Mouse (Mus musculus) lung, embryonic 16.5 days (tissue): ENCODE results near the gene Lasp1. TPM values are rescaled to one million over a fixed set of nuclear protein-coding genes. Genes with fewer than 3 reads are reported as not detected.
"Not testable (repeated sequence)": the region's sequence is repeated elsewhere in the genome, so short reads cannot be mapped to it uniquely, and the experiment has no call there.

Source experiments
- ATAC-seq: fragments of 200-750 bp; cut with Nextera tagmentation; 2 replicates; pipeline ENCODE4 v1.8.0; 2017; ENCODE audit warnings: low read depth, mild to moderate bottlenecking, moderate library complexity
- H3K27ac ChIP-seq: fragments of 300-500 bp; sonication (generic); 2 replicates; pipeline ENCODE4 v1.5.1; 2014; ENCODE audit warnings: mild to moderate bottlenecking, control low read depth, low read length
- H3K27me3 ChIP-seq: fragments of 300-500 bp; sonication (generic); 2 replicates; pipeline ENCODE4 v1.6.1; 2014; ENCODE audit warnings: low read depth, low read length, mixed read lengths; ENCODE audit not compliant: control insufficient read depth, insufficient read depth
- H3K36me3 ChIP-seq: fragments of 300-500 bp; sonication (generic); 2 replicates; pipeline ENCODE4 v1.6.1; 2014; ENCODE audit warnings: low read length; ENCODE audit not compliant: control insufficient read depth, insufficient read depth
- H3K4me1 ChIP-seq: fragments of 300-500 bp; sonication (generic); replicated peaks from 2 replicates; pipeline ENCODE4 v1.6.1; 2014; ENCODE audit warnings: low read length, mixed read lengths; ENCODE audit not compliant: control insufficient read depth, insufficient read depth
- H3K4me2 ChIP-seq: fragments of 300-500 bp; sonication (generic); 2 replicates; pipeline ENCODE4 v1.6.1; 2014; ENCODE audit warnings: low read depth, low read length, control low read depth
- H3K4me3 ChIP-seq: fragments of 300-500 bp; sonication (generic); 2 replicates; pipeline ENCODE4 v1.5.1; 2014; ENCODE audit warnings: mild to moderate bottlenecking, low read length, control low read depth
- H3K9ac ChIP-seq: fragments of 300-500 bp; sonication (generic); 2 replicates; pipeline ENCODE4 v1.6.1; 2014; ENCODE audit warnings: low read length, control low read depth
- H3K9me3 ChIP-seq: fragments of 300-500 bp; sonication (generic); 2 replicates; pipeline ENCODE4 v1.6.1; 2016; ENCODE audit warnings: low read length; ENCODE audit not compliant: control insufficient read depth
- WGBS: fragments of 180-500 bp; shearing (Covaris S2); extraction: QIAGEN DNeasy Blood & Tissue Kit; methylation state at CpG from one replicate; pipeline ENCODE4 v1.1.7; 2014; 5-methylcytosine and 5-hydroxymethylcytosine counted together
- polyA plus RNA-seq: library from polyadenylated mRNA; unstranded; fragments of >200 nt; fragmentation: Nextera tagmentation; extraction: Ambion mirVana; gene quantifications from 2 replicates; pipeline ENCODE4 v1.2.1, GENCODE M21; 2015

Lasp1 gene
- polyA plus RNA-seq, 1 experiment from 2014 or later: 167 TPM

- no peak for ATAC-seq
- Histone ChIP-seq H3K36me3 (peaks cover 25% of the 10 kb centered on the region), H3K4me3 (no peak overlapping the region), H3K9ac (no peak overlapping the region), H3K4me1 (no peaks in the 10 kb centered on the region; the same call in 1 of the 2 replicates), H3K27me3 (no peaks in the 10 kb centered on the region), H3K9me3 (no peaks in the 10 kb centered on the region), H3K27ac (no peak overlapping the region), H3K4me2 (no peak overlapping the region)
- 82% methylated on average over 6 of the region's 6 CpGs for whole genome bisulfite sequencing
Observed at GRCm38 (mm10) chr11:97827654-97828053, 28.9 kb downstream of the Lasp1 start.

DNA sequence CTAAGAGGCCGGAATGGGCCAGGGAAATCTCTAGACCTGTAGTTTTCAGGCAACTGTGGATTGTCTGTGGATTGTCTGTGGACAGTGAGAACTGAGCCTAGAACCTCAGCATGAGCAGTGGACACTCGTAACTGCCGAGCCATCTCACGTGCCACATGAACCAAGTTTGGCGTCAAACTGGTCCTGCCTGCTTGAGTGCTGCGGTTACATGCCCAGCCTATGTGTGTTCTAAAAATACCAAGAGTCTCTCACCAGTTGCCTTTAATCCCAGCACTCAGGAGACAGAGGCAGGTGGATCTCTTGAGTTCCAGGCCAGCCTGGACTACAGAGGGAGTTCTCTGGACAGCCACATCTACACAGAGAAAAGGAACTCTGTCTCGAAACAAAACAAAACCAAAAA, 30.6 kb downstream of the Lasp1 start:
- H3K27me3 ChIP-seq: no peaks in the 10 kb centered on the region
- 81% methylated on average over 7 of the region's 7 CpGs for WGBS

GRCm38 (mm10) chr11:97829913-97830476, 31.2 kb downstream of the Lasp1 start:
- peaks cover 32% of the 10 kb centered on the region for H3K36me3 ChIP-seq
- H3K9me3 ChIP-seq: no peaks in the 10 kb centered on the region
- no peak overlapping the region for H3K9ac ChIP-seq
- no peak for ATAC-seq
- no peaks in the 10 kb centered on the region; the same call in 1 of the 2 replicates for H3K4me1 ChIP-seq
- no peak overlapping the region for H3K27ac ChIP-seq
- no peak overlapping the region for H3K4me3 ChIP-seq
- H3K4me2 ChIP-seq: no peak overlapping the region
- 67% methylated on average over 12 of the region's 12 CpGs for WGBS
- no peaks in the 10 kb centered on the region for H3K27me3 ChIP-seq

More for the DNA sequence above, 30.6 kb downstream of the Lasp1 start:
- Histone ChIP-seq H3K9ac (no peak overlapping the region), H3K4me3 (no peak overlapping the region), H3K9me3 (no peaks in the 10 kb centered on the region), H3K36me3 (peaks cover 27% of the 10 kb centered on the region), H3K27ac (no peak overlapping the region), H3K4me2 (no peak overlapping the region), H3K4me1 (no peaks in the 10 kb centered on the region; the same call in 1 of the 2 replicates)
- no peak for ATAC-seq

- Histone ChIP-seq H3K27ac (no peak overlapping the region), H3K36me3 (peaks cover 33% of the 10 kb centered on the region), H3K9me3 (no peaks in the 10 kb centered on the region), H3K4me3 (no peak overlapping the region), H3K4me2 (no peak overlapping the region), H3K4me1 (no peaks in the 10 kb centered on the region; the same call in 1 of the 2 replicates), H3K9ac (no peak overlapping the region), H3K27me3 (no peaks in the 10 kb centered on the region)
- WGBS: 61% methylated on average over 6 of the region's 6 CpGs
- ATAC-seq: no peak
Observed at GRCm38 (mm10) chr11:97830501-97830900, 31.7 kb downstream of the Lasp1 start.

- peaks cover 35% of the 10 kb centered on the region for H3K36me3 ChIP-seq
- H3K27me3 ChIP-seq: no peaks in the 10 kb centered on the region
- H3K4me1 ChIP-seq: no peaks in the 10 kb centered on the region; the same call in 1 of the 2 replicates
- H3K27ac ChIP-seq: no peak overlapping the region
- no peak overlapping the region for H3K4me2 ChIP-seq
- no peak for ATAC-seq
- H3K4me3 ChIP-seq: no peak overlapping the region
- 78% methylated on average over 11 of the region's 11 CpGs for WGBS
- no peak overlapping the region for H3K9ac ChIP-seq
- no peaks in the 10 kb centered on the region for H3K9me3 ChIP-seq
Observed at GRCm38 (mm10) chr11:97832001-97832400, 33.2 kb downstream of the Lasp1 start.

GRCm38 (mm10) chr11:97833352-97833751, 34.6 kb downstream of the Lasp1 start:
- H3K27ac ChIP-seq: 0 out of 2 replicates have a peak overlapping the region, but pooled peaks have one; percentile 21
- H3K36me3 ChIP-seq: peaks cover 35% of the 10 kb centered on the region
- WGBS: 53% methylated on average over 15 of the region's 15 CpGs
- peak; percentile 74 for ATAC-seq
- H3K9ac ChIP-seq: 0 out of 2 replicates have a peak overlapping the region, but pooled peaks have one; percentile 12
- H3K4me3 ChIP-seq: no peak overlapping the region
- no peaks in the 10 kb centered on the region; the same call in 1 of the 2 replicates for H3K4me1 ChIP-seq
- H3K9me3 ChIP-seq: no peaks in the 10 kb centered on the region
- no peaks in the 10 kb centered on the region for H3K27me3 ChIP-seq
- no peak overlapping the region for H3K4me2 ChIP-seq

GRCm38 (mm10) chr11:97836541-97836940, 37.7 kb downstream of the Lasp1 start:
- ATAC-seq: no peak
- Histone ChIP-seq H3K9ac (no peak overlapping the region), H3K9me3 (no peaks in the 10 kb centered on the region), H3K36me3 (peaks cover 28% of the 10 kb centered on the region), H3K4me1 (peaks cover 11% of the 10 kb centered on the region), H3K4me2 (no peak overlapping the region), H3K4me3 (no peak overlapping the region), H3K27me3 (no peaks in the 10 kb centered on the region), H3K27ac (no peak overlapping the region)
- WGBS: 51% methylated on average over 8 of the region's 8 CpGs

DNA sequence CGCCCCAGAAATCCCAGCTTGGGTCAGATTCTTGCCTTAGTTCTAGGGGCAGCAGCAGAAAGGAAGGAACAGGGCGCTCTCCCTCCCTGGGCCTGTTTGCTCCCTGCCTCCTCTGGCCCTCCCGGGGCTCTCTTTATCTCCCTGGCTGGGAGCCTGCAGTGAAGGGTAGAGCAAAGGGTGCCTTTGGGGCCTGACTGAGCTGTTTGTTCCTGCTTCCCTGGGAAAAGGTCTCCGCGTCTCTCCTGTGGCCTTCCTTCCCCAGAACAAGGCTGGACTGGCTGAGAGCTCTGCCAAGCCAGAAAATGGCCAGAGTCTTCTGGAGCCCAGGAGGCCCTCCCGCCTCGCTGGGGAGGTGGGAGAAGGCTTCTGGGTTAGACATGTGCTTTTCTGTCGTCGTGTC, 38.3 kb downstream of the Lasp1 start:
- H3K4me3 ChIP-seq, H3K4me2 ChIP-seq, H3K27me3 ChIP-seq, H3K9ac ChIP-seq, H3K27ac ChIP-seq, ATAC-seq, H3K9me3 ChIP-seq: not testable (repeated sequence)
- 69% methylated on average over 9 of the region's 9 CpGs for WGBS
- H3K36me3 ChIP-seq: peaks cover 28% of the 10 kb centered on the region
- peaks cover 13% of the 10 kb centered on the region for H3K4me1 ChIP-seq

DNA sequence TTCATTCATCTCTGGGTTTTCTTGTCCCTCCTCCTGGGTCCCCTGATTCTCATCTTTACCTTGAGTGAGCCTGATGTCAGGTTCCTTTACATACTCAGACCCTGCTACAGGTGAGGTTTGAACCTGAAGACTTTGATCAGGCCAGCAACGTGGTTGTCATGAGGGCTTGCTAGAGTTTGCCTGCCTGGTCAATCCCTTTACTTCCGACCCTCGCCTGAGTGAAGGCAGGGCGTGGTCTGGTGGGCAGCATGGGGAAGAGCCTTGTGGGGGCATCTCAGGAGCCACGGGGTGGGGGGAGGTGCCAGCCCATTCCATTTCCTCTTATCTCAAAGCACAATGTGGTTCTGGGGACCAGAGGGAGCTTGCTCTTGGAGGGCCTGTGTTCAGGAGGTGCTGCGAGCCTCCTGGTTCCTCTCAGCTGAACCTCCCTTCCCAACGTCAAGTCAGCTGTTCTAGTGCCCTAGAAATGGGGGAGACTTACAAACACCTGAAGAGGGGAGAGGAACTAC, 38.9 kb downstream of the Lasp1 start:
- 67% methylated on average over 7 of the region's 7 CpGs for WGBS
- Histone ChIP-seq H3K27ac (no peak overlapping the region), H3K4me3 (no peak overlapping the region), H3K9me3 (no peaks in the 10 kb centered on the region), H3K9ac (no peak overlapping the region), H3K4me1 (peaks cover 13% of the 10 kb centered on the region), H3K27me3 (no peaks in the 10 kb centered on the region), H3K36me3 (peaks cover 25% of the 10 kb centered on the region), H3K4me2 (no peak overlapping the region)
- no peak for ATAC-seq
